Mouse (Mus musculus) cerebellum, adult 2 months (tissue): ENCODE measurements around the gene Zbtb38.

Source experiments
- CTCF ChIP-seq: fragments of 200-500 bp; IDR thresholded peaks from 2 replicates; pipeline ENCODE4 v1.5.1; 2011; ENCODE audit warnings: low read depth, mild to moderate bottlenecking, control low read depth, low read length, moderate library complexity, borderline replicate concordance; ENCODE audit not compliant: insufficient read depth
- POLR2A ChIP-seq: fragments of 200-500 bp; IDR thresholded peaks from 2 replicates; pipeline ENCODE4 v1.6.1; 2011; ENCODE audit warnings: low read length, control low read depth, borderline replicate concordance; ENCODE audit not compliant: insufficient read depth

- TF ChIP-seq CTCF: no peak
- no peak for TF ChIP-seq POLR2A
Measured at GRCm38 (mm10) chr9:96785871-96786342, 33.3 kb upstream of the Zbtb38 start.
